Mouse (Mus musculus) embryo, embryonic 9.5 days (tissue): ENCODE measurements at regions not wholly inside any gene's neighbourhood (a gene's known extent, or its start where the extent isn't known, plus 50 kb on each side); places are given as distances from the start of the nearest gene placed in this dataset.

Experiments used
- DNase-seq: peaks from one replicate; pipeline ENCODE4 v3.0.0-alpha.2; 2017; ENCODE audit errors: extremely low spot score

DNA sequence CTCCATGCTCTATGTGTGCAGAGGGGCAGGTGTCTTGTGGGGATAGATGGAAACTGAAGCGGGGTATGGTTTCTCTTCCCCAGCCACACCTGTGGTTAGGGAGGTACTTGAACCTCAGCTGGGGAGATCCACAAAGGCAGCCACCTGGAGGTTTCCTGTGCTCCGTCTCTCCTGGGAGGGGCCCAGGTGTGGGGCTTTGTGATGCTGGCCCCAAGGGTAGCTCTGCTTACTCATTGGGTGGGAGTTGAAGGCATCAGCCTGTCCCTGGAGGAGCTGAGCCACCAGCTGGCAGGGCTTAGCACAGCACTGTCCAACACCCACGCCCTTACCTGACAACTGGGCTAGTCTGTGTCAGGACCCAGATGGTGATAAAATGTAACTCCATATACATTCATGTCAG lies 81.4 kb downstream of the Lhx2 start:
- DNase-seq: no peak

DNA sequence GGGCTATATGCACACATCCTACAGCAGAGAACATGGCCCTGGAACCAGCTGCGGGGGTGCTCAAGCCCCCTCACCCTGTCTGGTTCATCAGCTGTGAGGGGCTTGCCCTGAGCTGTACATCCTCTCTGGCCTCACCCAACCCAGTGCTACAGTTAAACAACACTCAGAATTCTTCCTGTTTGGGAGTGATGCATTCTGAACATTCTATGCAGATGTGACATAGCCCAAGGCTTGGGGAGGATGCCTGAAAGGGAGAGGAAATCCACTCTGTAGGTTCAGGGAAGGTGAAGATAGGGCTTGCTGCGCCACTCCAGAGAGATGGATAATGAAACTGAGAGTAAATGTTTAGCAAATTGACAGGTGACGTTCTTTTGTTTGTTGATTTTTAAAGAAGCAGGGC lies 83.3 kb downstream of the Lhx2 start:
- no peak for DNase-seq

DNA sequence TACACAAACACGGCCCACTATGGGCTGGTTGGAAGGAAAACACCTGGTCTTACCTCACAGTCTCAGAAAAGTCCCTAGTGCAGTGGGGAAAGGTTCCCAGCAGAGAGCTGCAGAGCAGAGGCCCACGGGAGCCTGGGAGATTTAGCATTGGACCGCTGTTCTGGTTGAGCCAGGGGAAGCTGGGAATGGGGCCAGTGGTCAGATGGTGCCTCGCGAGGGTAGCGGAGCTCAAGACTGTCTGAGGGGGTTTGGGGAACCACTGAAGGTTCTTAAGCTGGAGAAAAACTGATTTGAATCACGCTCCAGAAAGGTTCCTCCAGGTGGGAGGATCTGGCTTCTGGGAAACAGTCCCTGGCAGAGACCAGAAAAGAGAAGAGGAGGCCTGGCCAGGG lies 84.8 kb downstream of the Lhx2 start:
- DNase-seq: no peak

DNA sequence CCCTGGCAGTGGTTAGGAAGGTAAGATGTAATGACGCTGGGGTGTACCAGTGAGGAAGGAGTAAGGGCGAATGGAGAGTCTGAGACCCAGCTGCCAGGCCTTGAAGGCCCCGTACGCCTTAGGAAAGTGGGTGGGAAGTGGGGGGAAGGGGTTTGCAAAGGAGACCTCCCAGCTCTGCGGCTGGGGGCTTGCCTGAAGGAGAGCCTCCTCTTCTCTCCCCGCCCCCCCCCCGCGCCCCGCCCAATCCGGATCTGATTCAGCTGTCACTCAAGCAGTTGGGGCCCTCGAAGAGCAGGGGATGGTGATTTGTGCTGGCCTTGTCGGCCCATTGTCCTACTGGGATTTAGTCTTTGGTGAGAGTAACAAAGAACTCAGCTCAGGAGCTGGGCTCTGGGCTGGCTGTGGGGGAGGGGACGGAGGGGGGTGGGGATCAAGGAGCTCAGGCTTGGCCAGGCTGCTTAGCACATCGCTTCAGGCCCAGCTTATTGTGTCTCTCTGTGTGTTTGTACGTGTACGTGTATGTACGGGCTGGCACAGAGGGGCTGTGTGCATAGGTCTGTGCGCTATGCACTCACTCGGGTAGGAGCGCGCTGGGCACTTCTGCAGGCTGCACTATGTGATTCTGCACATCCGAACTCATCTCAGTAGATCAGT lies 85.3 kb downstream of the Lhx2 start:
- DNase-seq: peak; percentile 75

DNA sequence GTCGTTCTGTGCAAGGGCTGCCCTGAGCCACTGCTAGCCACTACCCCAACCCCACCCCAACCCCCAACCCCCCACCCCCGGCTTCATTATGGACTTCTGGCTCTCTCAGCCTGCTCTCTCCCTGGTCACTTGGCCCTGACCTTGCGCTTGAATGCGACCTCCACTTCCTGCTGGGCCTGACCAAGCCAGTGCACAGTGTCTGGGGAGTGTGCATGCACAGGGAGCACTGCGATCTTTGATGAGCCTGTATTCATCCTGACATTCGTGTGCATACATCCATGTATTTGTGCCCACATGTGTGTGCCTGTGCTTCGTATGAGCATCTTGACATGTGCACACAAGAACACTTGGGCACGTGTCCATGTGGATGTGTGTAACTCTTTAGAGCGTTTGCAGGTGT lies 85.9 kb downstream of the Lhx2 start:
- no peak for DNase-seq

DNA sequence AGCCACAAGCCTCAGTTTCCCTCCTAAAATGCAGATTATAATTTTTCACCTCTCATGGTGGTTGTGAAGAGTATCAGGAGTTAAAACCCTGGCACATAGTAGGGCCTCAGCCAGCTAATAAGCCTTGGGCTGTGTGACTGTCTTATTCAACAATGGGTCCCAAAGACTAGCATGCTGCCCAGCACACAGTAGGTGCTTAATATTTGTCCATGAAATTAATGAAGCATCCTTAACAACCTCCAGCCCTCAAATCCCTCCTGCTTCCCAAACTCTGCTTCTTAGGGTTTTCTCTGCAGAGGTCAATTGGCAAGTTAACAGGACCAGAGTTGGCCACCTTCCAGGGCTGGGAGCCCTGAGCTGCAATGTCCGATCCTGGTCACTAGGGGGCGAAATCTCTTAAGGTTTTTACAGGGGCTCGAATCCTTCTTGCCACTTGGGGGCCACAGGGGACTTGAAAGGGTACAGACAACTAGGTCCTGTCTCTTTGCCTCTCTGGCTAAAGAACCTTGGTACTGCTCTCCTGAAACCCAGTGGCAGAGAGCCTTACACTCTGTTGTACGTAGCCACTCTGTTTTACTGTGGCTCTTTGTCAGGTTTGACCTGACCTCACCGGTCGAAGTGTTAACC lies 81.6 kb upstream of the Nek6 start:
- peak; percentile 80 for DNase-seq

DNA sequence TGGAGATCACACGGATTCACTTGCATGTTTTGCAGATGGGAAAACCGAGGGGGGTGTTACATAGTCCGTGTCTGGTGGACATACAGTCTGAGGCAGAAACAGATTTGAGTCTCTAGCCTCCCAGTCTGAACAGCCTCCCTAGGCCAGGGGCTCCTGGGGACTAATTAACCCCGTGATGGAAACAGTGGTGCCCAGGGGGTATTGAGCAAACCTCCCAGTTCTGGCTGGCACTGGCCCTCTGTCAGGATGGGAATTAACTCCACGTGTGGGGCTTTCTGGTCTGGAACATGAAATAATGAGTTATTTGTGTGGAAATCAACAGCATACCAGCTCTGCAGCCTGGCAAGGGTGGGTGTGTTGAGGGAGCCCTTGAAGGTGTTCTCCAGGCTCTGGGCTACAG lies 79.9 kb upstream of the Nek6 start:
- DNase-seq: no peak

DNA sequence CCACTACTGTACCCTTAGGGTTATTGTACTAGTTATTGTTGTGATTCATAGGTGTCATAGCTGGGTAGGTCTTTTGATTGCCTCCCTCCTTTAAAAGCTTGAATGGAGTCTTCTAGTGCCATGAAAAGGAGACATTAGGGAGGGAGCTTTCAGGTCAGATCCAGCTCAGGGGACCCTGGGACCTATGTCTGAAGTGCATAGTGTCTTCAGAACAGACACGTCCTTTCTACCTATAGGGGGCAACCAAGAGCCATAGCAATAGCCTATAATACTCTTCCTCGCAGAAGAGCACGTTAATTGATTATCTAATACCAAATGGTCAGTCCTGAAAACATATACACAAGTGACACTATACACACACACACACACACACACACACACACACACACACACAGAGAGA lies 77.7 kb upstream of the Nek6 start:
- no peak for DNase-seq

DNA sequence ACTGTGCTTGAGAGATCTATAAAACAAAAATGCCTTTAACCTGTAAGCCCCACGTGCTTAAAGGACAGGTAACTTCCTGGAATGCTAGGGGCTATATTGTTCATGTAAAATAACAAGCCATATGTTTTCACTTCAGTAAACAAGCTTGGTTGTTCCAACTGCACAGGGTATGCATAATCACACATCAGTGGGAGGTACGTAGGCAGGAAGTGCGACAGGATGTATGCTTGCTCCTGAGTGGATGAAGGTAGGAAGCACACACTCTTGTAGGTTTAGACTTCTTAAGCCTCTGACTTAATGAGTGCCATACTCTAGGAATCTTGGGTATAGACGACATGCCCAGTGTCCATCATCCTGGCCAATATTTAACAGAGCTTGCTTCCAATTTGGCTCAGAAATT lies 74.7 kb upstream of the Nek6 start:
- no peak for DNase-seq

DNA sequence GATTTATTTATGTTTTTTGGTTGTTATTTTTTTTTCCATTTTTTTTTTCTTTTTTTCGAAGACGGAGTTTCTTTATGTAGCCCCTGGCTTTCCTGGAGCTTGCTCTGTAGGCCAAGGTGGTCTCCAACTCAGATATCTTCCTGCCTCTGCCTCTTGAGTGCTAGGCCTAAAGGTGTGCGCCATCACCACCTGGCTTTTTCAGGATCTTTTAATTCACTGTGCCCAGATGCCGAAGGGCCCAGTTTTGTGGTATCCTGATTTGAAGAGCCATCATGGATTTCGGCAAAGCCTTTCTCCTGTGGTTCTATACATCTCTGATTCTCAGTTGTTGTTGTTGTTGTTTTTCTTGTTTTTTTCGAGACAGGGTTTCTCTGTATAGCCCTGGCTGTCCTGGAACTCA lies 72.3 kb upstream of the Nek6 start:
- no peak for DNase-seq

DNA sequence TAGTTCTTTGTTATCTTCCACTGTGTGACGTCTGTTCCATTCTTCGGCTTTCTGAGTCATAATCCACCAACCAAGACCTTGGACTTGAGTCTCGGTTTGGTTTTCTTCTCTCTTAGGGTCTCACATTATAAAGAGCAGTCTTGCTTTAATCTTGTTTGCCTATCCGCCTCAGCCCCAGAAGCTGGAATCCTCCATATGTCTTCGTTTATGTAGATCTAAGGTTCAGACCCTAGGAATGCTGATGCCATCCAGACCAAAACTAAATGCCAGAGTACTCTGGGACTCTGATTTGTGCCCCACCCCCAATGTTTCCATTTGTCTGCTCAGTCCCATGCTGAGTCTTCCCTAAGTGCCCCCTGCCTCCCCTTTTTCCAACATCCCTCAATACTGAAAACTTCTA lies 71.5 kb upstream of the Nek6 start:
- DNase-seq: no peak

DNA sequence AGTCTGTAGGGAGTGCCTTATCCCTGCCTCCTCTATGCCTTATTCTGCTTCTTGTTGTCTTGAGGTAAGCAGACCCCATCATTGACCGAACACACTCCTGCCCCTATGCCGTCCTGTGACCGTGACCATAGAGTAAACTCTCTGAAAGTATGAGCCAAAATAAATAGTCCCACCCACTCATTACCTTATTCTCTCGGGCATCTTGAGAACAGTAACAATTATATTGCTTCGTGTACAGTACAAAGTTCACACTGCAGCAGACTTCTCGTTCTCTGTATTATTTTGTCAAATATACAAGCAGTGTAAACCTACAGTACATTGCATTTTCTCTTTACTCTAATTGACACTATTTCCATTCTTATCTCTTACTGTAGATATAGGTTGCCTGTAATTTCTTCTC lies 62.4 kb upstream of the Nek6 start:
- DNase-seq: no peak

DNA sequence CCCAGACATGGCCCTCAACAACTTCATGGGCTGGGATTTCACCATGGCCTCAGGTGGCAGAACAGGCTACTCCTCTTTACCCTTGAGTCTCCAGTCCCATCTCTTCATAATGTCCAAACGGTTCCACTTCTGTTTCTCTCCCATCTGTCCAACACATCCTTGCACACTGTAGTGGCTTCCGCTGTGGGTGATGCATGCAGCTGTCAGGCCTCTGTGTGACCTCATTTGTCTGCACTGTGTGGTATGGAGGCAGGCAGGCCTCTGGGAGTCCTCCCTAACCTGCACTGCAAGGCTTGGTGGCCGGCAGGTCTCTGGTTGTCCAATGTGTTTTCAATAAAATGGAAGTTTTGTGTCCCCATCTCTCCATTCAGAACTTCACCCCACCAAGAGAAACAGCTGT lies 54.9 kb upstream of the Nek6 start:
- DNase-seq: no peak

DNA sequence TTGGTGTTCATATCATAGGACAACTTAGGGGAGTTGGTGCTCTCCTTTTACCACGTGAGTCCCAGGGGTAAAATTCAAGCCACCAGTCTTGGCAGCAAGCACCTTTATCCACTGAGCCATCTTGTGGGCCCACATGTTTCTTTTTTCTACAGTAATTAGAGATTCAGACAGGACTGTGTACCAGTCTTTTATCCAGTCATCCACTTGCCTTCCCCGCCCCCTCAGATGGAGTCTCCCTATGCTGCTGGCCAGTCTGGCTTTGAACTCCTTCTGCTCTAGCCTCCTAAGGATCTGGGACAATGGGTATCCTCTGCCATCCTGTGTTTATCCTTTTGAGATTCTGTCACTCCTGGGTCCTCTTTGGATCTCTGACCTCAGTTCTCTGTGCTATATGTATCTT lies 51.1 kb upstream of the Nek6 start:
- no peak for DNase-seq

DNA sequence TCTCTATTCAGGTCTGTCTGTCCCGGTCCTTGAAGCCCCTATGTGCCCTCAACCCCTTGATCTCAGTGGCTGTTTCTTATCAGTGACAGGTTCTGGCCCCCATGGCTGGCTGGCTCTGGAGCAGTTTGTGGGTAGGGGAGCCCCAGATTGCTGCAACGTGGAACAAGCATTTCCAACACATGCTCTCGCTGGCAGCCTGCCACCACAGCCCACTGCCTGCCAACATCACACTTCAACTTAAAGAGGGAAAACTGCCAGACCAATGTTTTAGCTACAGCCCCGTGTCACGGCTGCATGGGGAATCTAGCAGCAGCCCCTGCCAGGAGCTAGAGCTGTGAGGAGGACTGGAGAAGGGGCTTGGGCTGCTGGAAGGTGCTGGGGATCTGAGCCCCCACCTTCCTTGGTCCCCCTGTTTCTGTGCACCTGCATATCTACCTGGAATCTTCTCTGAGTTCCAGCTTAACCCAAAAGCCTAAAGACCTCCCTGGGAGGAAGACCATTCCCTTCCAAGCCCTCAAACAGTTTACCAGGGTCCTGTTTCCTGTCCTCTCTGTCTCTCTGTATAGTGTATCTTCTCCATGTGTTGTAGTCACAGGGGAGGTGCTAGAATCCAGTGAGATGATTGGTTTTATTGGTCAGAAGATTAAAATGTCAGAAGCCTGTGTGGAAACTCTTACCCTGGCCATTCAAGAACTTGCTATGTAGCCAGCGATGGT lies 50.5 kb upstream of the Nek6 start:
- DNase-seq: no peak
